Mouse (Mus musculus) central nervous system, embryonic 14 days (tissue): Measurements from ENCODE around the gene Tasp1. TPM values are rescaled to one million over a fixed set of nuclear protein-coding genes. Genes with fewer than 3 reads are reported as not detected.

Source experiments
- polyA plus RNA-seq: library from polyadenylated mRNA; depleted of rRNA; stranded (reverse); fragments of >200 nt; gene quantifications from 2 replicates; pipeline ENCODE4 v1.2.3, GENCODE M21; 2012; rRNA removed

Gene Tasp1
- polyA plus RNA-seq = 10.0 and 11.1 TPM in 2 replicates

DNA sequence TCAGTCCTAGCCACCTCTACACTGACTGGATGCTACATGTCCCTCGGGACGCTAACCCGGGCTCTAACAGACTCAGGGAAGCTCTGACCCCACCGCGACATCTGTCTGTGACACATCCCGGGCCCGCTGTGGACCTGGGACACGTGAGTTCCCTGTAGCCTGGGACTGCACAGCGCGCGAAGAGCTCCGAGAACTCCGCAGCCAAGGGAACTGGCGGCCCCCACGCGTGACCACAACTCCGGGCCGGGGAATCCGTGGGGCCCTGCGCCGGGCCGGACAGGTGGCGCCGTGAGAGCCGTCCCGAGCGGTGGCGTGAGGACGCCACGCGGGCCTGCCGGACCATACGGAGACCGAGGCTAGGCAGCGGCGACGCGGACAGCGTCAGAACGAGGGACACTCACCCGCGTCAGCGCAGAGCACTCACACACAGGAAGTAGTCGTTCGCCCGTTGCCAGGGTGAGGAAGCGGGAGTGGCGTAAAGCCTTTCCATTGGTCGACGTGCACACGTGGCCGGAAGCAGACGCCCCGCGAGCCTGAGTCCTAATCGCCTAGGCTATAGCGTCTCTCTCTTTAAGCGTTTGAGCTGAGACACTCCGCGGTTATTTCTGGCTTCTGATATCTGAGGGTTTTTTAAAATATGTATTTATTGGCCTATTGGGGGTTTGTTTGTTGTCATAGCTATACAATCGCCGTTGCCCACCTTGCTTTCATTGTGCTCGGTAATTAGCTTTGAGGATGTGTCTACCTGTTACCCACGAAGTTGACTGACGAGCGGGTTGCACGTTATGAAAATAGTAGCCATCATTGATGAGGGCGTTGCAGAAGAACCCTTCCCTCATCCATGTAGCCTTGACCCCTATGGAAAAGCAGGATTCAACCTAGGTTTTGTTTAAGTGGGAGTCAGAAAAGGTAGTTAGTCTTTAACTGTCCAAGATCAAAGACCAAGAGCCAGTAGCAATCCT, at the start of gene Tasp1:
Tasp1 (minus strand) TSS at position 453 of the 962 bp plus-strand sequence.

Other genes with a start within 250 kb of the Tasp1 start
- not detected in 2 replicates for gene Gm17374, start 85.2 kb upstream of the Tasp1 start, polyA plus RNA-seq
- gene Esf1, start 103.8 kb upstream of the Tasp1 start, polyA plus RNA-seq = 10.6 and 11.5 TPM in 2 replicates
- 29.9 and 32.5 TPM in 2 replicates for gene Ndufaf5, start 103.8 kb upstream of the Tasp1 start, polyA plus RNA-seq